Mouse (Mus musculus) MEL (cell line): ENCODE results near the gene Lsm12.

Source experiments
- CHD1 ChIP-seq: IDR thresholded peaks from 2 replicates; pipeline ENCODE4 v1.6.1; 2012; ENCODE audit warnings: low read depth, mild to moderate bottlenecking, inconsistent platforms, low read length, improper control_type of control experiment
- CTCF ChIP-seq, 3 experiments: IDR thresholded peaks in 2 of 3; conservative IDR thresholded peaks in 1 of 3; 2 replicates each; pipeline ENCODE4 v1.5.1; 2011 to 2012; ENCODE audit warnings: low read length in 3 of 3, low read depth in 2 of 3, mild to moderate bottlenecking in 2 of 3, improper control_type of control experiment in 1 of 3, inconsistent platforms in 1 of 3, mixed read lengths in 1 of 3, moderate library complexity in 1 of 3; ENCODE audit not compliant: control insufficient read depth in 1 of 3, insufficient read depth in 1 of 3, poor library complexity in 1 of 3, severe bottlenecking in 1 of 3
- GABPA ChIP-seq: IDR thresholded peaks from 2 replicates; pipeline ENCODE4 v1.6.1; 2012; ENCODE audit warnings: low read depth, mild to moderate bottlenecking, inconsistent platforms, low read length, improper control_type of control experiment, moderate library complexity
- NELFE ChIP-seq: IDR thresholded peaks from 2 replicates; pipeline ENCODE4 v1.6.1; 2011; ENCODE audit warnings: low read depth, low read length, improper control_type of control experiment
- NRF1 ChIP-seq: IDR thresholded peaks from 2 replicates; pipeline ENCODE4 v1.6.1; 2014; ENCODE audit warnings: low read depth, mild to moderate bottlenecking, inconsistent platforms, low read length, improper control_type of control experiment, moderate library complexity; ENCODE audit not compliant: poor library complexity, insufficient read depth, severe bottlenecking
- POLR2A ChIP-seq, 2 experiments: IDR thresholded peaks; 2 replicates each; pipeline ENCODE4 v1.6.1; 2011 to 2012; ENCODE audit warnings: low read length in 2 of 2, mild to moderate bottlenecking in 2 of 2, control low read depth in 1 of 2, improper control_type of control experiment in 1 of 2, low read depth in 1 of 2, moderate library complexity in 1 of 2; ENCODE audit not compliant: control insufficient read depth in 1 of 2, insufficient read depth in 1 of 2, poor library complexity in 1 of 2
- POLR2AphosphoS2 ChIP-seq: IDR thresholded peaks from 2 replicates; pipeline ENCODE4 v1.6.1; 2011; ENCODE audit warnings: low read length, improper control_type of control experiment
- SMC3 ChIP-seq: IDR thresholded peaks from 2 replicates; pipeline ENCODE4 v1.6.1; 2011; ENCODE audit warnings: low read depth, low read length, improper control_type of control experiment
- USF1 ChIP-seq: IDR thresholded peaks from 2 replicates; pipeline ENCODE4 v1.6.1; 2014; ENCODE audit warnings: low read depth, mild to moderate bottlenecking, inconsistent platforms, low read length, improper control_type of control experiment, moderate library complexity
- ZKSCAN1 ChIP-seq: IDR thresholded peaks from 2 replicates; pipeline ENCODE4 v1.6.1; 2012; ENCODE audit warnings: low read depth, mild to moderate bottlenecking, inconsistent platforms, low read length, improper control_type of control experiment, moderate library complexity

DNA sequence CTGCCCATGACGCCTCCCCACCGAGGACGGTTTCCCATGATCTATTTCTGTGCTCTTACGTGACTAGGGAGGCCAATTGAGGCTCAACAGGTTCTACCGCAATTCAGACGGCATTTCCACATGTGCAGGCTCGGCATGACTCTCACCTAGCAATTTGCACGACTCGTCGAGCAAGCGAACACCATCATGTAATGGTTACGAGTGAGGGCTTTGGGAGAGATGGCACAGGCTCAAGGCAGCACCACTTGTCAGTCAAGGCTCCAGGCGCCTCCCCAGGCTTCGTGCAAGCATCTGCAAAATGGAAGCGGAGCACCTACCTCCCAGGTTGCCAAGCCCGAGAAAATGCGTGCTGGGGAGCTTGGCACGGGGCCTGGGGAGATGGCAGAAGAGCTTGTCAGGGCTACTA lies 26.8 kb upstream of the Lsm12 start:
- TF ChIP-seq POLR2AphosphoS2 (no peak), CTCF (IDR thresholded peaks at IDR 0.05 in 2 of 3, conservative IDR thresholded peaks at IDR 0.05 in 1 of 3; ENCODE audit: control insufficient read depth in 1 of 3, insufficient read depth in 1 of 3, low read depth in 2 of 3, low read length in 3 of 3, poor library complexity in 1 of 3, severe bottlenecking in 1 of 3) (no peak), NELFE (no peak), CHD1 (no peak), ZKSCAN1 (no peak), GABPA (no peak), POLR2A (IDR thresholded peaks at IDR 0.05; ENCODE audit: control insufficient read depth in 1 of 2, insufficient read depth in 1 of 2, low read depth in 1 of 2, low read length in 2 of 2, poor library complexity in 1 of 2) (no peak), SMC3 (no peak), USF1 (no peak), NRF1 (no peak)
